Mouse (Mus musculus): Measurements from ENCODE around the gene Ampd2. TPM values are rescaled to one million over a fixed set of nuclear protein-coding genes. Genes with fewer than 3 reads are reported as not detected.

Ampd2 gene
- polyA plus RNA-seq, 1 experiment from 2014 or later = 51.2 TPM

Other genes with a start within 250 kb of the Ampd2 start
- gene Eps8l3, start 209.4 kb downstream of the Ampd2 start, polyA plus RNA-seq (2016; fragmentation: Nextera tagmentation; extraction: Ambion mirVana) = not detected in 2 replicates
- gene Gstm5, start 190.8 kb downstream of the Ampd2 start, polyA plus RNA-seq (2016; fragmentation: Nextera tagmentation; extraction: Ambion mirVana) = 204 and 216 TPM in 2 replicates
- gene Gstm7, start 154.8 kb downstream of the Ampd2 start, polyA plus RNA-seq (2016; fragmentation: Nextera tagmentation; extraction: Ambion mirVana) = 76.8 and 79.0 TPM in 2 replicates
- 7.2 and 8.7 TPM in 2 replicates for gene Gstm6, start 142.9 kb downstream of the Ampd2 start, polyA plus RNA-seq (2016; fragmentation: Nextera tagmentation; extraction: Ambion mirVana)
- gene Gstm3, start 117.4 kb downstream of the Ampd2 start, polyA plus RNA-seq (2016; fragmentation: Nextera tagmentation; extraction: Ambion mirVana) = not detected in 2 replicates
- 14.3 and 14.4 TPM in 2 replicates for gene Gstm2, start 100.2 kb downstream of the Ampd2 start, polyA plus RNA-seq (2016; fragmentation: Nextera tagmentation; extraction: Ambion mirVana)
- gene Gstm1, start 68.7 kb downstream of the Ampd2 start, polyA plus RNA-seq (2016; fragmentation: Nextera tagmentation; extraction: Ambion mirVana) = 24.1 and 24.8 TPM in 2 replicates
- 11.6 and 14.5 TPM in 2 replicates for gene Gstm4, start 41.8 kb downstream of the Ampd2 start, polyA plus RNA-seq (2016; fragmentation: Nextera tagmentation; extraction: Ambion mirVana)
- 0.43 and 0.57 TPM in 2 replicates for gene Gnat2, start 6.1 kb upstream of the Ampd2 start, polyA plus RNA-seq (2016; fragmentation: Nextera tagmentation; extraction: Ambion mirVana)
- gene Gnai3, start 59.5 kb upstream of the Ampd2 start, polyA plus RNA-seq (2016; fragmentation: Nextera tagmentation; extraction: Ambion mirVana) = 174 and 189 TPM in 2 replicates
- gene Gpr61, start 68.2 kb upstream of the Ampd2 start, polyA plus RNA-seq (2016; fragmentation: Nextera tagmentation; extraction: Ambion mirVana) = 1.8 and 2.0 TPM in 2 replicates
- gene Amigo1, start 99.7 kb upstream of the Ampd2 start, polyA plus RNA-seq (2016; fragmentation: Nextera tagmentation; extraction: Ambion mirVana) = 17.7 and 20.0 TPM in 2 replicates
- 5.0 and 6.0 TPM in 2 replicates for gene Cyb561d1, start 114.6 kb upstream of the Ampd2 start, polyA plus RNA-seq (2016; fragmentation: Nextera tagmentation; extraction: Ambion mirVana)
- 28.8 and 30.4 TPM in 2 replicates for gene Atxn7l2, start 124.3 kb upstream of the Ampd2 start, polyA plus RNA-seq (2016; fragmentation: Nextera tagmentation; extraction: Ambion mirVana)
- 0.47 TPM in 2 replicates for gene Sypl2, start 140.0 kb upstream of the Ampd2 start, polyA plus RNA-seq (2016; fragmentation: Nextera tagmentation; extraction: Ambion mirVana)
- gene Psma5, start 170.3 kb upstream of the Ampd2 start, polyA plus RNA-seq (2016; fragmentation: Nextera tagmentation; extraction: Ambion mirVana) = 217 and 226 TPM in 2 replicates
- 29.0 and 32.7 TPM in 2 replicates for gene Sort1, start 197.4 kb upstream of the Ampd2 start, polyA plus RNA-seq (2016; fragmentation: Nextera tagmentation; extraction: Ambion mirVana)